Mouse (Mus musculus): Measurements from ENCODE around the gene Clec3a. TPM values are rescaled to one million over a fixed set of nuclear protein-coding genes. Genes with fewer than 3 reads are reported as not detected.

The Clec3a gene
- polyA plus RNA-seq, 1 experiment from 2014 or later: not detected

- no peak for TF ChIP-seq CTCF (IDR thresholded peaks at IDR 0.05; ENCODE audit: low read depth)
- no peaks in the 10 kb centered on the region for H3K27me3 ChIP-seq (ENCODE audit: insufficient read depth, low read length)
- no peak overlapping the region for H3K4me3 ChIP-seq (ENCODE audit: low read depth, low read length)
- no peaks in the 10 kb centered on the region for H3K36me3 ChIP-seq (ENCODE audit: insufficient read depth)
- ATAC-seq (ENCODE audit: insufficient read depth): peak; percentile 57
- H3K9me3 ChIP-seq (ENCODE audit: low read depth, low read length): no peaks in the 10 kb centered on the region
- H3K4me2 ChIP-seq: peak overlapping the region; percentile 36
- 58% methylated on average over 15 of the region's 15 CpGs for WGBS
- H3K27ac ChIP-seq (ENCODE audit: low read depth): peak overlapping the region; percentile 78
- DNase-seq: peak; percentile 69
- no peak overlapping the region for H3K9ac ChIP-seq
- peaks cover 6% of the 10 kb centered on the region; the same call in 1 of the 2 replicates for H3K4me1 ChIP-seq (ENCODE audit: insufficient read depth)
Observed at GRCm38 (mm10) chr8:114455953-114456352, 38.1 kb downstream of the Clec3a start.

GRCm38 (mm10) chr8:114458113-114458784 lies 40.4 kb downstream of the Clec3a start:
- no peak for TF ChIP-seq CTCF (IDR thresholded peaks at IDR 0.05; ENCODE audit: low read depth)
- no peak overlapping the region for H3K4me3 ChIP-seq (ENCODE audit: low read depth, low read length)
- H3K9me3 ChIP-seq (ENCODE audit: low read depth, low read length): no peaks in the 10 kb centered on the region
- no peaks in the 10 kb centered on the region for H3K27me3 ChIP-seq (ENCODE audit: insufficient read depth, low read length)
- H3K9ac ChIP-seq: no peak overlapping the region
- ATAC-seq (ENCODE audit: insufficient read depth) (peak; percentile 86), DNase-seq (peak; percentile 92)
- H3K27ac ChIP-seq (ENCODE audit: low read depth): peak overlapping the region; percentile 75
- peak overlapping the region; percentile 21 for H3K4me2 ChIP-seq
- no peaks in the 10 kb centered on the region for H3K36me3 ChIP-seq (ENCODE audit: insufficient read depth)
- H3K4me1 ChIP-seq (ENCODE audit: insufficient read depth): peaks cover 6% of the 10 kb centered on the region; the same call in 1 of the 2 replicates
- WGBS: 16% methylated on average over 25 of the region's 25 CpGs

GRCm38 (mm10) chr8:114460600-114460999 lies 42.7 kb downstream of the Clec3a start:
- DNase-seq: no peak
- peak; percentile 26 for TF ChIP-seq CTCF (IDR thresholded peaks at IDR 0.05; ENCODE audit: low read depth)
- no peak overlapping the region for H3K4me3 ChIP-seq (ENCODE audit: low read depth, low read length)
- H3K9me3 ChIP-seq (ENCODE audit: low read depth, low read length): no peaks in the 10 kb centered on the region
- H3K27me3 ChIP-seq (ENCODE audit: insufficient read depth, low read length): no peaks in the 10 kb centered on the region
- no peak for ATAC-seq (ENCODE audit: insufficient read depth)
- H3K4me1 ChIP-seq (ENCODE audit: insufficient read depth): peaks cover 3% of the 10 kb centered on the region; the same call in 1 of the 2 replicates
- no peak overlapping the region for H3K9ac ChIP-seq
- no peak overlapping the region for H3K4me2 ChIP-seq
- WGBS: 73% methylated on average over 5 of the region's 5 CpGs
- H3K36me3 ChIP-seq (ENCODE audit: insufficient read depth): no peaks in the 10 kb centered on the region
- H3K27ac ChIP-seq (ENCODE audit: low read depth): no peak overlapping the region

GRCm38 (mm10) chr8:114462591-114462990 lies 44.7 kb downstream of the Clec3a start:
- TF ChIP-seq CTCF (IDR thresholded peaks at IDR 0.05; ENCODE audit: low read depth): no peak
- H3K27me3 ChIP-seq (ENCODE audit: insufficient read depth, low read length): no peaks in the 10 kb centered on the region
- 79% methylated on average over 11 of the region's 11 CpGs for WGBS

DNA sequence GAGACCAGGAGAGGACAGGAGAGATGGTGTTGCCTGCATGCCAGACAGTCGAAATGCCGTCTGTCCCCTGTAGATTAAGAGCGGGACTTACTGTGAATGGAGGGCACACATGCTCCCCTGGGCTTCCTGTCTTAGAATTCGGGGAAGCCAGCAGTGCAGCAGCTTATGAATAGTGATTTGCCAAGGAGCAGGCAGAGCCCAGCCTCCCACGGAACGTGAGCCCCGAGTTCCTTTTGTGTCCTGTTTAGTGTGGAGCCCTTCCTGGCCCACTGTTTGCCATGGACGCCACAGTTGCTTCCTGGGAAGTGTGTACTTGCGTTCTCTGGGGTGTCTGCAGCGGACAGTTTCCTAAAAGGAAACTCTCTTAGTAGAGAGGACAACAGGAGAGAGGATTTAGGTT lies 45.4 kb downstream of the Clec3a start:
- no peak overlapping the region for H3K9ac ChIP-seq
- TF ChIP-seq CTCF (IDR thresholded peaks at IDR 0.05; ENCODE audit: low read depth): no peak
- H3K9me3 ChIP-seq (ENCODE audit: low read depth, low read length): no peaks in the 10 kb centered on the region
- DNase-seq (no peak), ATAC-seq (ENCODE audit: insufficient read depth) (no peak)
- no peak overlapping the region for H3K4me2 ChIP-seq
- WGBS: 59% methylated on average over 10 of the region's 10 CpGs
- no peaks in the 10 kb centered on the region for H3K27me3 ChIP-seq (ENCODE audit: insufficient read depth, low read length)
- H3K36me3 ChIP-seq (ENCODE audit: insufficient read depth): no peaks in the 10 kb centered on the region
- H3K4me3 ChIP-seq (ENCODE audit: low read depth, low read length): no peak overlapping the region
- H3K27ac ChIP-seq (ENCODE audit: low read depth): no peak overlapping the region
- H3K4me1 ChIP-seq (ENCODE audit: insufficient read depth): no peaks in the 10 kb centered on the region

More at GRCm38 (mm10) chr8:114462591-114462990, 44.7 kb downstream of the Clec3a start:
- H3K4me2 ChIP-seq: no peak overlapping the region
- H3K4me3 ChIP-seq (ENCODE audit: low read depth, low read length): no peak overlapping the region
- no peak overlapping the region for H3K9ac ChIP-seq
- H3K4me1 ChIP-seq (ENCODE audit: insufficient read depth): no peaks in the 10 kb centered on the region
- DNase-seq: peak; percentile 43
- no peak for ATAC-seq (ENCODE audit: insufficient read depth)
- no peaks in the 10 kb centered on the region for H3K9me3 ChIP-seq (ENCODE audit: low read depth, low read length)
- no peaks in the 10 kb centered on the region for H3K36me3 ChIP-seq (ENCODE audit: insufficient read depth)
- no peak overlapping the region for H3K27ac ChIP-seq (ENCODE audit: low read depth)

GRCm38 (mm10) chr8:114468526-114469207 lies 50.8 kb downstream of the Clec3a start:
- Histone ChIP-seq H3K9ac (no peak overlapping the region), H3K9me3 (ENCODE audit: low read depth, low read length) (no peaks in the 10 kb centered on the region), H3K27me3 (ENCODE audit: insufficient read depth, low read length) (no peaks in the 10 kb centered on the region), H3K4me1 (ENCODE audit: insufficient read depth) (no peaks in the 10 kb centered on the region), H3K36me3 (ENCODE audit: insufficient read depth) (no peaks in the 10 kb centered on the region), H3K4me2 (no peak overlapping the region), H3K4me3 (ENCODE audit: low read depth, low read length) (no peak overlapping the region), H3K27ac (ENCODE audit: low read depth) (no peak overlapping the region)
- ATAC-seq (ENCODE audit: insufficient read depth) (peak; percentile 41; the same call in 1 of the 2 replicates), DNase-seq (peak; percentile 72)
- 62% methylated on average over 21 of the region's 21 CpGs for WGBS
- TF ChIP-seq CTCF (IDR thresholded peaks at IDR 0.05; ENCODE audit: low read depth): no peak

DNA sequence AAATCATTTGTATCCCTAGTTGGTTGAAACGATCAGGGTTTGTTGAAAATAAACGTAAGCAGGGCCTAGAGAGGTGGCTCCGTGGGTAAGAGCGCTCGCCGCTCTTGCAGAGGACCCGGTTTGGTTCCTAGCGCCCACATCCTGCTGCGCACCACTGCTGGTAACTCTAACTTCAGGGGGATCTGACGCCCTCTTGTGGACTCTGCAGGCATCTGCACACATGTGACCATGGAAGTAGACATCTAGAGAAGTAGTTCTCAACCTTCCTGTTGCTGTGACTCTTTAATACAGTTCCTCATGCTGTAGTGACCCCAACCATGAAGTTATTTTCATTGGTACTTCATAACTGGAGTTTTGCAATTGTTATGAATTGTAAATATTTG lies 51.3 kb downstream of the Clec3a start:
- Histone ChIP-seq H3K9ac (no peak overlapping the region), H3K4me2 (no peak overlapping the region), H3K36me3 (ENCODE audit: insufficient read depth) (no peaks in the 10 kb centered on the region), H3K4me3 (ENCODE audit: low read depth, low read length) (no peak overlapping the region), H3K4me1 (ENCODE audit: insufficient read depth) (no peaks in the 10 kb centered on the region), H3K27ac (ENCODE audit: low read depth) (no peak overlapping the region), H3K27me3 (ENCODE audit: insufficient read depth, low read length) (no peaks in the 10 kb centered on the region), H3K9me3 (ENCODE audit: low read depth, low read length) (no peaks in the 10 kb centered on the region)
- no peak for DNase-seq
- peak; percentile 24; the same call in 1 of the 2 replicates for TF ChIP-seq CTCF (IDR thresholded peaks at IDR 0.05; ENCODE audit: low read depth)
- WGBS: 80% methylated on average over 10 of the region's 10 CpGs
- no peak for ATAC-seq (ENCODE audit: insufficient read depth)
